Mouse (Mus musculus): ENCODE measurements around the gene Zfp988.
"Not testable (repeated sequence)": the region's sequence is repeated elsewhere in the genome, so short reads cannot be mapped to it uniquely, and the experiment has no call there.

DNA sequence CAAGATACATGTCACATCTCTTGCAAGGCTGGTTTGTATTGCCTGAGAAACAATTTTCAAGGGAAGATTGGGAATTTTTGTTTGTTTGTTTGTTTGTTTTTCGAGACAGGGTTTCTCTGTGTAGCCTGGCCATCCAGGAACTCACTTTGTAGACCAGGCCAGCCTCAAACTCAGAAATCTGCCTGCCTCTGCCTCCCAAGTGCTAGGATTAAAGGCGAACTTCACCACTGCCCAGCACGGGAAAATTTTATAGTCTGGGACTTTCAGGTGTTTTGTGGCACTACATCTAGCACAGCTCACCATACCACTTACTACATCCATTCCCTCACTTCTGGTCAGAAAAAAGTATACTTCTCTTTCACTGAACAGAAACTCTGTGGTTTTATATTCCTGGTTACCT is 50.6 kb downstream of the Zfp988 start:
- TF ChIP-seq POLR2A, CTCF (IDR thresholded peaks at IDR 0.05; ENCODE audit: extremely low read depth, insufficient read depth, low read length): not testable (repeated sequence)
